Mouse (Mus musculus): Measurements from ENCODE around the gene Hist1h2af. TPM values are rescaled to one million over a fixed set of nuclear protein-coding genes. Genes with fewer than 3 reads are reported as not detected.

Gene Hist1h2af
- total RNA-seq, 2 experiments from 2014 or later, result 512 to 538 TPM

DNA sequence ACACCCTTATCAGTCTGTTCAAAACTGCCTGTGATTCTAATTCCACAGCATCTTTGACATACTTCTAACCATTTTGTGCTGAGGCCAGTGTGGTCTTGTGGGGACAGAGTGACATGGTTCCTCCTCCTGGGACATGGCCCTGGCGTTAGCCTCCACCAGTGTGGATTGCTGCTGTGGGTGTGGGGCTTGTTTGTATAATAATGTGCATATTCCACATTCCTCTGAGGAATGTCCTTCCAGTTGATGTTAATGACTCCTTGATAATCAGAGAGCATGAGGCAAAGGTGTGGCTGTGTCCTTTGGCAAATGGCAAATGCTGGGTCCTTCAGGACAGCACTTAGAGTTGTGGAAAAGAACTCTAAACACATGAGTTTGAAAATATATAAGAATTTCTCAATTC, 20.2 kb upstream of the Hist1h2af start:
- no peak for DNase-seq (ENCODE audit: low spot score in 2 of 2)

DNA sequence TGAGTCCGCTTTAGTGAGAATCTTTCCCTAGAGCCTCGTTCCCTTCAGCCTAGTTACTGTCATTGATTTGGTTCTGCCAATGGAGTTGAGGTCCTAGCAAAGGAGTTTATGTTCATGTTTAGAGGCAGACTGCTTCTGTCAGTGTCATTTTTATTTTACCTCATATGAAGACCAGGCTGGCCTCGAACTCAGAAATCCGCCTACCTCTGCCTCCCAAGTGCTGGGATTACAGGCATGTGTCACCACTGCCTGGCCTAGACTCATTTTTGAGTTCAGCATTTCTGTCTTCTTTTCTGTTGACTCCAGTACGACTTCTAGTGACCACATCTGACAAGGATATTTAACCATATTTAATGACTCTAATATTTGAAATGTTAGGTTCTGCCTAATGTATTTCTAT, 18.4 kb upstream of the Hist1h2af start:
- DNase-seq (ENCODE audit: low spot score in 2 of 2), result no peak

DNA sequence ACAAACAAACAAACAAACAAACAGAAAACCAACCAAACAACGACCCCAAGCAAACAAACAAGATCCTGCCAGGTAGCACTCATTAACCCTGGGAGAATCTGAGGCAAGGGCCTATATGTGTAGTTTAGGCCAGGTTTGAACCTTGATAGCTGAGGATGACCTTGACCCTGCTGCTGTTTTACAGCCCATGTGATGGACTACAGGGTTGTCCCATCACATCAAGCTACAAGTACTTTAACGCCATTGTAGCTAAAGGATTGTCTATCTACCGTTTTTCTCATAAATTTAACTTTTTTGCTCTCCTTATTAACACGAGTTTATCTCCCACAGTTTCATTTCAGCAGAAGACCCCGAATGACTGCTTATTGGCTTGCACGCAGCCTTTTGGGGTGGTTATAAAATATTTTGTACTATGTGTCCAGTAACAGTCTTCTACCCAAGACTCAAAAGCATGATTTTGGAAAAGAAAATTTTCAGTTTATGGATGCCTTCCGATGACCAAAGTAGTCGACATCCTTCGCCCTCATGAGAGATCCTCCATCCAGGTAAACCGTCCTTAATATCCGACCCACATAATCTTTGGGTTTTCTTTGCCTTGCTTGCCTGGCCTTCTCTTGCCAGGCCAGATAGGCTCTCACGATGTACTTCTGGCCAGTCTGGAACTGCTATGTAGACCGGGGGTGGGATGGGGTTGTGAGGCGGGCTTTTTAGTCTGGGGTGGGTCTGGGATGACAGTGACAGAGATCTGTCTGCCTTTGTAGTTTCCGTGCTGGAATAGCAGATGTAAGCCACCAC, 17.7 kb upstream of the Hist1h2af start:
- no peak for DNase-seq (ENCODE audit: low spot score in 2 of 2)

DNA sequence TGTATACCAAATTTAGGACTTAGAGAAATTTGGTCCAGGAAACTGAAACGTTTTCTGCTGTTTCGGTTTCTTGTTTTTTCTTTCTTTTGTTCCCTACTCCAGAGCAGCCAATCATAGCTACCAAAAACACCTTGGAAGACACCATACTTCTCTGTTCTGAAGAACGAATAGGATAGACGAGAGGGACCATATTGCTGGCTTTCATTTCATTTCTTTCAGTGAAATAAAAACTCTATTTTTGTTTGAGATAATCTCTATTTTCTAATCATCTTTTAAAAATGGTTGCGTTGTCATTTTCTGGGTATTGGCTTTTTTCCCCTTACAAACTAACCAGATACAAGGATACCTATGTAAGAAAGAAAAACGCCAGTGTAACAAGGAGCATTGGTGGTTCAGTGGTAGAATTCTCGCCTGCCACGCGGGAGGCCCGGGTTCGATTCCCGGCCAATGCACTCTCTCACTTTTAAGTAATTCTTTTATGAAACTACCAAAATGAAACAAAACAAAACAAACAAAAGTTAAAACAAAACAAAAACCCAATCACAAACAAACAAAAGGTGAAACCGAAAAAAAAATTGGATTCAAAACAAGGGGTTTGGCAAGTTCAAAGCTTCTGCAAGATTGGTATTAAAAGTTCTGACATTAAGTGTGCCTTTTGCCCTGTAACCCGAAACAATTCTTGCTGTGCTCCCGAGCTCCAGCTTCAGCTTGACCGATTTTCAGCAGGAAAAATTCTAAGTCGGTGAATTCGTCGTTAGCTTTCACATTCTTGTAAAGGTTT, 16.7 kb upstream of the Hist1h2af start:
- no peak for DNase-seq (ENCODE audit: low spot score in 2 of 2)

DNA sequence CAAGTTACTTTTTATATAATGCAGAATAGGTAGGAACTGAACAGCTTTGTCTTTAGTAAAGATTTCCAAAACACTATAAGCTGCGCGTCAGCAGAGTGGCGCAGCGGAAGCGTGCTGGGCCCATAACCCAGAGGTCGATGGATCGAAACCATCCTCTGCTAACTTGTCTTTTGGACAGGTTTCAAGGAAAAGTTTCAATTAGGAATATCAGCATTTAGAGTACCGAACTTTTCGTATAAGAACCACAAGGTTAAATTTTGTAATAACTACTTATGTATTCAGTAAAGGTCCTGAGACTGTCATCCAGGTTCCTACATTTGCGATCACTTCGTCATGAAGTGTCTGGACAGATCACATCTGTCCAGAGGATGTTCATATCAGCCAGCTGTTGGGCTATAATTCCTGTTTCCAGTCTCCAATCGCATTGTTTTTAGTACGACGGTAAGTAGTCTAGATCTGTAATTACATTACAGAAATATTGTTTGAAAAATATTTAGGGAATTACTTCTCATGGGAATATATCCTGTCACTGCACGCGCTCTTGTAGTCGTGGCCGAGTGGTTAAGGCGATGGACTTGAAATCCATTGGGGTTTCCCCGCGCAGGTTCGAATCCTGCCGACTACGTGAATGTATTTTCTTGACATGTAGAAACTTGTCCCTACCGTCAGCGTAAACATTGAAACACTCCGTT, 16.0 kb upstream of the Hist1h2af start:
- DNase-seq (ENCODE audit: low spot score in 2 of 2), result peak; percentile 65 to 83

DNA sequence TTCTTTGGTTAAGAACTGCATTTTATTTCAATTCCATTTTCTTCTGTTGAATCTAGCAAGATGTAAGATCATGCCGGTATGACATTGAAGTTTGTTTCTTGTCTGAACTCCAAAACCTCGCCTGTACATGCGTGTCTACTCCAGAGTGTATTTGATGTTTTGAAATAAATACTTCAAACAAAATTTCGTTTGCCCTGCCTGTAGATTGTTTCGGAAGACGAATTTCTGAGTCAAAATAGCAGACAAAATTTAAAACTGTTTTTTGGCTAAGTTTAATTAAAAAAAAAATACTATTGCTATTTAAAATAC, 15.5 kb upstream of the Hist1h2af start:
- no peak for DNase-seq (ENCODE audit: low spot score in 2 of 2)

DNA sequence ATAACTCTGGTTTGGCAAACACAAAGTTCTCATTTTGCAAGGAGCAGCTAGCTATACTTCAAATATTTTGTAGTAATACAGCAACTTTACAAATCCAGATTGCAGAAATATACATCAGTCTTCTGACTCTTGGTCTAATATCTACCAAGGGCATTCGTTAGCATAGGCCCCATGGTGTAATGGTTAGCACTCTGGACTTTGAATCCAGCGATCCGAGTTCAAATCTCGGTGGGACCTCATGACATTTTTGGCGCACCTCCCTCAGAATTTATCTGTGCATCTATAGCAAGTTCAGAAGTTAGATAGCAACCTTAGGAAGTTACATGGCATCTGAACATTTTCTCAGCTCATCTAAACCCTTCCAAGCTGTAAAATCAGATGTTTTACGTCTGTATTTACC, 14.8 kb upstream of the Hist1h2af start:
- no peak for DNase-seq (ENCODE audit: low spot score in 2 of 2)

DNA sequence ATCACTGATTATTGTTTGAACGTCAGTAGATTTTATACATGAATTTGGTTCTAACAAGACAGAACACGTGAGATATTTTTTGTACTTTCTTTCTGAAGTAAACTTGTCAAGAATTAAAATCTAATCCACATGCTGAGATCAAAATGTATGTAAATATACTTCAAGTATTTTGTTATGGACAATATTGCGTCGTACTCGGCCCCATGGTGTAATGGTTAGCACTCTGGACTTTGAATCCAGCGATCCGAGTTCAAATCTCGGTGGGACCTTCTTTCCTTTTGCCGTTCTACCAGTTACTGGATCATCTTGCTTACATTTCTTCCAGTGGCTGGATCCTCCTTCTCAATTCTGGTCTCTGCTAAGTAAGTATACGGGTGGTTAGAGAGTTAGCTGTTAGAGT, 14.3 kb upstream of the Hist1h2af start:
- DNase-seq (ENCODE audit: low spot score in 2 of 2), result no peak

DNA sequence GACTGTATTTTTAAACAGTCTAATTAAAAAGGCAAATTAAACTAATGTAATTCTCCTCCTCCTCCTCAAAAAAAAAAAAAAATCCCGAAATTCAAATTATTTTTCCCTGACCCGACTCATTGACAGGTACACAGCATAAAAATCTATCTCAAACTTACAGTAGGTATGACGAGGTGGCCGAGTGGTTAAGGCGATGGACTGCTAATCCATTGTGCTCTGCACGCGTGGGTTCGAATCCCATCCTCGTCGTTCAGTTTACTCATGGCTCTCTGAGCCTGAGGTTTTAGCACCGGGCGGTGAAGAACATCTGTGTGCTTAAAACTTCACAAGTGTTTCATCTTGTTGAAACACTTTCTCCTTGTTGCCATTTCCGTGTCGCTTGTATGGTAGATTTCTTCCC, 12.0 kb upstream of the Hist1h2af start:
- DNase-seq (ENCODE audit: low spot score in 2 of 2), result peak in 1 of 2 experiments; percentile 46

DNA sequence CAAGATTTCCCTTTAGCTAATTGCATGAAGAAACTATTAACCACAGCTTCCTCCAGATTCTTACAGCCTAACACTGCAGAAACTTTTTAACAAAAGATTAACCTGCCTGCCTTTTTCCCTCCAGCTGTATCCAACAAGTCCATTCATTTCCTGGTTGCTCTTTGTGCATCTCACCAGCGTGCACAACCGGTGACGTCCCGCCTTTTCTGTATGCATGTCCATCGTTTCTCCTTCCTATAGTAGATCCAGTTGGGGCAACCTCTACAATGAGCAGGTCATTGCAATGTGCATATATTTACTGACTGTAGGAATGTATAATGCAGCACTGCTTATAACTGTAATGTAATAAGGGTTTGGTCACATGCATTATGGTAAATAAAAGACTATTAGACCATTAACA, 9.7 kb upstream of the Hist1h2af start:
- no peak for DNase-seq (ENCODE audit: low spot score in 2 of 2)

DNA sequence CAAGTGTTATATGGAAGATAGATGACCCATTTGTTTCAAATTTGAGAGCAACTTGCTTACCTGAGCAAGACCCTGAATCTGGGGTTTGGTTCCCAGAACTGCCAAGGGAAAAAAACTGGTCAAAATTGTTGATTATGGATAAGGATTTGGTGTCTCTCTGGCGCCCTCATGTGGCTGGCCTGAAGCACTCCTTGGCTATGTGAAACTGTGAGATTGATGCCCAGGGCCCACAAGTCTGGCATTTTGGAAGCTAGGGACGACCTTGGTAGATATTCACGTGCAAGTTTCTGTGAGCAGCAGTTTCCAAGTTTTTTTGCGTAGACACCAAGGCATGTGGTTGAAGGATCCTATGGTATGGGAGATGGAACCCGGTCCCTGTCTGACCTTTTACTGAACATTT, 9.1 kb upstream of the Hist1h2af start:
- DNase-seq (ENCODE audit: low spot score in 2 of 2), result peak in 1 of 2 experiments; percentile 62

DNA sequence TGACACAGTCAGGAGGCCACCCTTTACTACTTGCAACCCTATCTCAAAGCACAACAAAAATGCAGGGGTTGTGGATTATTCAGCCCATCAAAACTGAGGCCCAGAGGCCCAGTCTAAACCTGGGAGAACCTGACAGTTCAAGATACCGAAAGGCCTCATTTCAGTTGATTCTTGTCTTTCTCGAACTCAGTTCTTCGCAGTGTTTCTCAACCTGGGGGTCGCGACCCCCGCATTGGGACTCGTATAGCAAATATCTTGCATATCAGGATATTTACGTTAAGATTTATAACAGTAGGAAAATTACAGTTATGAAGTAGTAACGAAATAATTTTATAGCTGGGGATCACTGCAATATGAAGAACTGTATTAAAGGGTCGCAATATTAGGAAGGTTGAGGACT, 7.8 kb upstream of the Hist1h2af start:
- DNase-seq (ENCODE audit: low spot score in 2 of 2), result no peak

DNA sequence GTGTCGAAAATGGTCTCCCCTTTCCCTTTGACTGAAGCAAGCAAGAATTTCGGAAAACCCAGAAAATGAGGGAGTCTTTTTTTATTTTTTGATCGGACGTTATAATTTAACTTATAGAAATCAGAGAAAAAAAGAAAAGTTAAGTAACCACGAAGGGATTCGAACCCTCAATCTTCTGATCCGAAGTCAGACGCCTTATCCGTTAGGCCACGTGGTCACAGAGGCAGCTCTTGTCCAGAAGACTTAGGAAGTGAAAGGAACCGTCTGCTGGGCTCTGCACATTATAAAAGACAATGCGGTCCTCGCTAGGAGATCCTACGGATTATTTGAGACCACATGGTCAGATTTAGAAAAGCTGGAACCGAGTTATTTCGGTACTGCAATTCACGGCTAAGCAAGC, 7.4 kb upstream of the Hist1h2af start:
- peak; percentile 74 to 85 for DNase-seq (ENCODE audit: low spot score in 2 of 2)

DNA sequence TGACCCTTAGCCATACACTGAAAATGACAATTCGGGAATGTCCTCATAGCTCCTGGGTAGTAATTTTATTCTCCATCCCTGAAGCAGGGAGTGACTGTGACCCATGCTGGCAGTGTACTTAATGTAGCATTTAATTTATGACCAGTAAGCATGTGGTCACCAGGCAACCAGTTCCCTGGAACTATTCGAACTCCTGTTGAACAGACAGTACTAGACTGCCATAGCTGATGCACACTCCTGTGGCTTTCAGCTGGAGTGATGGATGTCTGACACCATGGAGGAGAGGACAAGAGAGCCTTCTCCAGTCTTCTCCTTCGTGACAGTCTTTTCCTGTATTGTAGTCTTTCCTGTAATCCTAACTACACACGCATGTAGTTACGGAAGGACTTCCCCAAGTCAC, 4.7 kb upstream of the Hist1h2af start:
- no peak for DNase-seq (ENCODE audit: low spot score in 2 of 2)

DNA sequence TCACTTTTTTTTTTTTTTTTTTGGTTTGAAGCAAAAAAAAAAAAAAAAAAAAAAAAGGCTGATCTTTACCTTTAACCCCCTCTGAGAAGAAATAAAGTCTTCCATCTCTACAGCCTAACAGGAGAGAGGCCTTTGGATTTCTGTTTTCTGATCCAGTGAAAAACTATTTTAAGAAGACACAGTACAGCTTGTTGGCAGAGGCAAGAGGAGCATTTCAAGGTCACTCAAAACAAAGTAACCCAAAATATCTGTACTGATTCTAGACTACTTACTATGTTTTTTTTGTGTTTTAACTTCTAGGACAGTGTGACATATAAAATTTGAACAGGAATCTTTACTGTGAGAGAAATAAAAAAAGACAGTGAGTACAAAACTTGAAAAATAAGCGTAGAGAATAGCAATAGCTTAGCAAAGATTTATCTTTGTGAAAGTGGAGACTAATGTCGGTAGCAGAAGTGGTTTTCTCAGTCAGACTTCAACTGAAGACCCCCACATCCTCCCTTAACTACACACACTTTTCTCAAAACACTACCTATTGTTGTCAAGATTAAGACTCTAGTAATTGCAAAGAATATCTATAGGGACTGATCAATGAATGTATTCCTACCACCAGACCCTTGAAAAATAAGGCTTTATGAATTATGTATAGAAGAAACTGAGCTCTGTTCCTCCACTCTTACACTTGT, 4.1 kb upstream of the Hist1h2af start:
- no peak for DNase-seq (ENCODE audit: low spot score in 2 of 2)

DNA sequence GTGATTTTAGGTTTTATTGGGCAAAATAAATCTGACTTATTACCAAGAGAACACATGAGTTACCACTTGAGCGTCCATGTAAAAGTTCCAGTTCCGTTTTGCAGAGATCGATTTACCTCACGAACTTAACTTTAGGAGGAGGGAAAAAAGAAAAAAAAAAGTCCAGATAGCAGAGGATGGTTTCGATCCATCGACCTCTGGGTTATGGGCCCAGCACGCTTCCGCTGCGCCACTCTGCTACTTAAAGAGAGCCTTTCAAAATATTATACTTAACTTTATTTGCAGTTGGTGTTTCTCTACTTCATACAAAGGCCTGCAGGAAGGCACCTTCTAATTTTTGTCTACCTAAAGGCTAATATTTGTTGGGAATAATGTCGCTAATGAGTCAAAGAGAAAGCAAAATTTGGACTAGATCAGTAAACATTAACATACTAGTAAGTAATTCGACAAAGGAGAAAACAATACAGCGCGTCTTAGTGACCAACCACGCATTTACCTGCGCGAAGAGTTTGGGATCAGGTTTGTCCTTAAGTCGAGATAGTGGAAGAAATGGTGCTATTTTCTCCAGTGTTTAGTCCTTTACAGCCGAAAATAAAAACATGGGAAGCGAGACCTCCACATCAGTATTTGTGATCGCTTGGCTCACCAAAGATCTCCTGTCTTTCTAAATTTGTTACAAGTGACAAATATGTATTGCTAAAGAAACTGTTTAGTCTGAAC, 3.4 kb upstream of the Hist1h2af start:
- DNase-seq (ENCODE audit: low spot score in 2 of 2), result peak in 1 of 2 experiments; percentile 30

DNA sequence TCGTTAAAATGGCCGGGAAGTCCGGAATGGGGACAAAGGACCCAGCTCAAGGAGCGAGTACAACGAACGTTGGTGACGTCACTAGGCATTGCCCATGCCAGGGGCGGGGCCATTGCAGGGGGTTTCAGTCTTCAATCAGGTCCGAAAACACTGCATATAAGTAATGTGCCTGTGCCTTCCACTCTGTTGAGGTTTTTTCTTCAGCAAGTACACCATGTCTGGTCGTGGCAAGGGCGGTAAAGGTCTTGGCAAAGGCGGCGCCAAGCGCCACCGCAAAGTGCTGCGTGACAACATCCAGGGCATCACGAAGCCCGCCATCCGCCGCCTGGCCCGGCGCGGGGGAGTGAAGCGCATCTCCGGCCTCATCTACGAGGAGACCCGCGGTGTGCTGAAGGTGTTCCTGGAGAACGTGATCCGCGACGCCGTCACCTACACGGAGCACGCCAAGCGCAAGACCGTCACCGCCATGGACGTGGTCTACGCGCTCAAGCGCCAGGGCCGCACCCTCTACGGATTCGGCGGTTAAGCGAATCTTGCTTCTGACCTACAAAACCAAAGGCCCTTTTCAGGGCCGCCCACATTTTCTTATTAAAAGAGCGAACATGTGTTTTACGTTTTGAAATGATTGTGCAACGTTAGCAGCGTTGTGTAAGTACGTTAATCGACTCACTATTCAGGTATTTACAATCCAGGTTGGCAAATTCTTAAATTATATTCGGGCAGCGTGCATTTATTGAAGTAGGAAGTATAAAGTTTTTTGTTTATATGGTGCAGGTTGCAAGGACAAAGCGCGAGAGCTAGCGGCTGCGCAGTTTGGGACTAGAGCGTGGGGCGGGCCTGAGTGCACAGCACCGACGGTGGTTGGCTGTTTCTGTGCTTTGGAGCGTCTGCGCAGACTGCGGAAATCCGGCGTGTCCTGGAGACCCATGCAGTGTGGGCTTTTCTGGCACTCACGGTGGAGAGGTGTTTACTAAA, 2.5 kb upstream of the Hist1h2af start, which contains the start of gene Hist1h4h:
Hist1h4h (plus strand) TSS at position 150 of the 975 bp plus-strand sequence.
- peak; percentile 80 to 96 for DNase-seq (ENCODE audit: low spot score in 2 of 2)

DNA sequence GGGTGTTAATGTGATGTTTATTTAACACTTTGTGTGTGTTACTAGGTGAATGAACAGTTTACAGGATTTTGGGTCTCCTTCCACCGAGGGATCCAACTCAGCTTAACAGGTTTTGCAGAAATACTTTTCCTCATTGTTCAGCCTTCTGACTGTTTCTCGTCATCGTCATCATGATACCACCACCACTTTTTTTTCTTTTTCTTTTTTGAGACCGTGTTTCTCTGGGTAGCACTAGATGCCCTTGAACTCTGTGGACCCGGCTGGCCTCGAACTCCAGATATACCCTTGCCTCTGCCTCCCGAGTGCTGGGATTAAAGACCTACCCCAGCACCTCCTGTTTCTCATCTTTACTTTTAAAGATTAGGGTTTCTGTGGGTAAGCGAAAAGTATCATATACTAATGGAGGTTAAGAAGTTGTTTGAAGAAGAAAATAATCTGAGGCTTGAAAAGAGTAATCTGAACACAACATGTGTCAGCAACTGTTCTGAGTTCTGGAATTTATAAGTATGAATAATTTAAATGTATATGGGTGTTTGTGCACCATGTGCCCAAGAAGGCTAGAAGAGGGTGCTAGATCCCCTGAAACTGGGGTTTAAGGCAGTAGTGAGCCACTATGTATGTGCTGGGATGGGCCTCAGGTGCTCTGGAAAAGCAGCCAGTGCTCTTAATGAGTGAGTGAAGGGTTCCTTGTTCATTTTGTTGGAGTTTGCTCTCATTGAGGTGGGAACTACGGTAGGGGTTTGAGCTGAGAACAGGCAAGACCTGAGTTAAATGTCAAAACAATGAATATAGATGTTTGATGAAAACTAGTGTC, 1.2 kb upstream of the Hist1h2af start:
- no peak for DNase-seq (ENCODE audit: low spot score in 2 of 2)

All from adrenal gland, postnatal 4 days (tissue).